Mouse (Mus musculus): ENCODE measurements around the gene Muc20. TPM values are rescaled to one million over a fixed set of nuclear protein-coding genes. Genes with fewer than 3 reads are reported as not detected.
A peak's percentile ranks its signal among the peaks of the same experiment; 100 is the strongest.

Gene Muc20
- polyA plus RNA-seq, 1 experiment, result not detected

DNA sequence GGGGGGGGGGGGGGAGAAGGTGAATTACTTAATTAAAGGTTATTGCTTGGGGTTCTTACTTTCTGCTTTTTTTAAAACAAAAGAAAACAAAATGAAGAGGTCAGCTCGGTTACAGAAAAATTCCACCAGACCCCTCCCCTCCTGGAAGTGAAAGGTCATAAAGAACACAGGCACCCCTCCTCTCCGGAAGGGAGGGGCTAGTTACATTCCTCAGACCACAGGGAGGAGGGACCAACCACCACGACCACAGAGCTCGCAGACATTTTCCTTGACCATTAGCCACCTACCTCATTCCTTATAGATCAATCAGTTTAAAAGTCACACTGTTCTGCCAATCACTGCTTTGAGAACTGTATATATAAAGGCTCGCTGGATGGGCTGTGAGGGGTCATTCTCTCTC, 6.7 kb upstream of the Muc20 start:
- peaks cover 10% of the 10 kb centered on the region for H3K9me3 ChIP-seq
- no peak for TF ChIP-seq FLI1 (IDR thresholded peaks at IDR 0.05; ENCODE audit: low read length)
- TF ChIP-seq GATA1 (IDR thresholded peaks at IDR 0.05; ENCODE audit: borderline replicate concordance, low read length), result no peak
- peaks cover 50% of the 10 kb centered on the region for H3K4me1 ChIP-seq
- peaks cover 23% of the 10 kb centered on the region for H3K27me3 ChIP-seq (replicated peaks)
- H3K4me3 ChIP-seq (replicated peaks), result no peak overlapping the region
- no peaks in the 10 kb centered on the region for H3K36me3 ChIP-seq (replicated peaks; ENCODE audit: low read length)

GRCm38 (mm10) chr16:32803252-32803853, 6.1 kb upstream of the Muc20 start:
- Histone ChIP-seq H3K4me3 (replicated peaks) (no peak overlapping the region), H3K9me3 (peaks cover 10% of the 10 kb centered on the region), H3K36me3 (replicated peaks; ENCODE audit: low read length) (no peaks in the 10 kb centered on the region), H3K27me3 (replicated peaks) (peaks cover 27% of the 10 kb centered on the region), H3K4me1 (peaks cover 55% of the 10 kb centered on the region)
- TF ChIP-seq GATA1 (IDR thresholded peaks at IDR 0.05; ENCODE audit: borderline replicate concordance, low read length), result no peak
- TF ChIP-seq FLI1 (IDR thresholded peaks at IDR 0.05; ENCODE audit: low read length), result no peak

DNA sequence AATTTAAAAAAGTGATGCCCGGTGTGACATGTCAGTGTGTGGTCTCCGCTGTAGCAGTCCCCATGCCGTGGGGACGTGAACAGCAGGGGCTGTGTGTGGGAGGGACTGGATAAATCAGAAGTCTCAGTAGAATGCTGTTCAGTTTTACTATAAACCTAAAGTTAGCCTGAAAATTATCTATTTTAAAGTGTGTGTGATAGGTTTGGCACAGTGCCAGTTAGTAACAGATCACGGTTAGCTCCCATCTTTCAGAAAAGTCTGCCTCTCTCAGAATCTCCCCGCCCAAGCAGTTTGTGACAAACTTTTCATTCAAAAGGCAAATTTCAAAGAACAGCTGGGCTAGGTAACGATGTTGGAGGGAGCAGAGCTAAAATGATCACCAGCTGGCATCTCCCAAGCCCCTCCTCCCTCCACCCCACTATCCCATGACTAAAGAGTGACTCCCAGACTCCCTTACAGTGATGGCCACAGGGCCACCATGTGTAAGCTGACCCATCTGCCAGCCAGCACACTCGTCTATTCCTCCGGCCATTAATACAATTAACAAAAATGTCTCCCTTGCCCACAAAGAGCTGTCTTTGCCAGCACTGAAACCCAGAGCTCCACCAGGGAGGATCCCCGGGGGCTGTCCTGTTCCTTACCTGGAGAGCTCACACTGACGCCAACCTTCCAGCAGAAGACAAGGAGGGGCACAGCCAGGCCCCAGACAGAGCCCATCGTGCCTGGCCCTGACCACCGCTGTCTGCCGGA, 384 bp downstream of the Muc20 start:
- Histone ChIP-seq H3K9me3 (peaks cover 44% of the 10 kb centered on the region), H3K27me3 (replicated peaks) (peaks cover 57% of the 10 kb centered on the region), H3K4me3 (replicated peaks) (no peak overlapping the region), H3K36me3 (replicated peaks; ENCODE audit: low read length) (no peaks in the 10 kb centered on the region), H3K4me1 (peaks cover 60% of the 10 kb centered on the region)
- TF ChIP-seq FLI1 (IDR thresholded peaks at IDR 0.05; ENCODE audit: low read length), result no peak
- no peak for TF ChIP-seq GATA1 (IDR thresholded peaks at IDR 0.05; ENCODE audit: borderline replicate concordance, low read length)

DNA sequence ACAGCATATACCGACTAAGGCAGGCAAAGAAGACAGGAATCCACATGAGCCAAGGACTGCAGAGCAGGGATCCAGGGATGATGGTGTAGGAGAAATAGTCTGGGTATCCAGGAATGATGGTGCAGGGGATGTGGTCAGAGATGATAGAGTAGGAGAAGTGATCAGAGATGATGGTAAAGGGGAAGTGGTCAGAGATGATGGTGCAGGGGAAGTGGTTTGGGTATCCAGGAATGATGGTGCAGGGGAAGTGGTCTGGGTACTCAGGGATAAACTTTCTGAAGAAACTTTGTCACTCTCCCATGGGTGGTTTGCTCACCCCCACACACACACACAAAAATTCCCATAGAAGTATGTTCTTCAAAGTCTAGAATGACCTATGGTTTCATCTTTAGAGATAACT, 2.1 kb downstream of the Muc20 start:
- H3K9me3 ChIP-seq, result peaks cover 42% of the 10 kb centered on the region
- no peaks in the 10 kb centered on the region for H3K36me3 ChIP-seq (replicated peaks; ENCODE audit: low read length)
- TF ChIP-seq GATA1 (IDR thresholded peaks at IDR 0.05; ENCODE audit: borderline replicate concordance, low read length) (no peak), FLI1 (IDR thresholded peaks at IDR 0.05; ENCODE audit: low read length) (no peak)
- H3K4me1 ChIP-seq, result peaks cover 64% of the 10 kb centered on the region
- H3K4me3 ChIP-seq (replicated peaks), result peak overlapping the region; percentile 44
- H3K27me3 ChIP-seq (replicated peaks), result peaks cover 56% of the 10 kb centered on the region

GRCm38 (mm10) chr16:32790056-32790455, 7.2 kb downstream of the Muc20 start:
- Histone ChIP-seq H3K27me3 (replicated peaks) (peaks cover 49% of the 10 kb centered on the region), H3K4me1 (peaks cover 49% of the 10 kb centered on the region), H3K4me3 (replicated peaks) (no peak overlapping the region), H3K9me3 (peaks cover 44% of the 10 kb centered on the region), H3K36me3 (replicated peaks; ENCODE audit: low read length) (peaks cover 4% of the 10 kb centered on the region)
- TF ChIP-seq GATA1 (IDR thresholded peaks at IDR 0.05; ENCODE audit: borderline replicate concordance, low read length), result no peak
- TF ChIP-seq FLI1 (IDR thresholded peaks at IDR 0.05; ENCODE audit: low read length), result no peak

DNA sequence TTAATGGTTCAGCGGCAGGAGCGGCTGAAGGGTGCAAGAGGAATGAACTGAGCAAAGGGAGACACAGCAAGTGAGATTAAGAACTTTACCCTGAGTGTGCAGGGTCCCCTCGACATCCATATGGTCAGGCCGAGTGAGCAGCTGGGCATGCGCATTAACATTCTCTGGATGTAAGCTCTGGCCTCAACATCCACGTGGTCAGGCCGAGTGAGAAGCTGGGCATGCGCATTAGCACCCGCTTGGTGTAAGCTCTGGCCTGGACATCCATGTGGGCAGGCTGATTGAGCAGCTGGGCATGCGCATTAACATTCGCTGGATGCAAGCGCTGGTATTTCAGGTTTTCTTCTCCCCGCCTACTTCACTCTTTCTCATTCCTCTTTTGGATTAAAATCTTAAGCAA, 12.4 kb downstream of the Muc20 start:
- Histone ChIP-seq H3K4me1 (peaks cover 7% of the 10 kb centered on the region), H3K36me3 (replicated peaks; ENCODE audit: low read length) (peaks cover 4% of the 10 kb centered on the region), H3K4me3 (replicated peaks) (no peak overlapping the region), H3K27me3 (replicated peaks) (peaks cover 56% of the 10 kb centered on the region), H3K9me3 (peaks cover 24% of the 10 kb centered on the region)
- no peak for TF ChIP-seq GATA1 (IDR thresholded peaks at IDR 0.05; ENCODE audit: borderline replicate concordance, low read length)
- TF ChIP-seq FLI1 (IDR thresholded peaks at IDR 0.05; ENCODE audit: low read length), result no peak

DNA sequence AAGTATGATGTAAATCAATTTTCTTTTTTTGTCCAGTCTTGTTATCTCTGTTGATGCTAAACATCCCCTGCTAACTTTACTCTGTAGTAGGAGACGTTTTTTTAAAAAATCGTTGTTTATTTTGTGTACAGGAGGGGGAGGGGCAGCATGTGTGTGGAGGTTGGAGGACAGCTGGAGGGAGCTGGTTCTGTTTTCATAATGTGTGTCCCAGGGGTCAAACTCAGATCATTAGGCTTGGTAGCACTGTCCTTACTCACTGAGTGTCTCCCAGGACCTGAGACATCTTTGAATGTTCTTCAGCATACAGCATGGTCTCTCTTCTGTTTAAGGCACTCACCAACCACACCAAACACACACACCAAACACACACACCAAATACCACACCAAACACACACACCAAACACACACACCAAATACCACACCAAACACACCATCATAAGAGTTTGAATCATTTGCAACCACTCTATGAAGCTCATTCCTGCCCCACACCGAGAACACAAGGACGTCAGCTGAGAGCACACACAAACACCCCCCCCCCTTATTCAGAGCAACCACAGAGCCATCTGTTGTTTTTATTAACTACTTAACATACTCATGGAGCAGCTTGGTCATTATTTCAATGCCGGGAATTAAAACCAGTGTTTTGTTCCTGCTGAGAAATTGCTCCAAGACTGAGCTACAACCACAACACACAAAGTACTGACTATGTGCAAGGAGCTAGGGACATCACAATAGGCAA, 13.7 kb downstream of the Muc20 start:
- TF ChIP-seq FLI1 (IDR thresholded peaks at IDR 0.05; ENCODE audit: low read length) (no peak), GATA1 (IDR thresholded peaks at IDR 0.05; ENCODE audit: borderline replicate concordance, low read length) (no peak)

DNA sequence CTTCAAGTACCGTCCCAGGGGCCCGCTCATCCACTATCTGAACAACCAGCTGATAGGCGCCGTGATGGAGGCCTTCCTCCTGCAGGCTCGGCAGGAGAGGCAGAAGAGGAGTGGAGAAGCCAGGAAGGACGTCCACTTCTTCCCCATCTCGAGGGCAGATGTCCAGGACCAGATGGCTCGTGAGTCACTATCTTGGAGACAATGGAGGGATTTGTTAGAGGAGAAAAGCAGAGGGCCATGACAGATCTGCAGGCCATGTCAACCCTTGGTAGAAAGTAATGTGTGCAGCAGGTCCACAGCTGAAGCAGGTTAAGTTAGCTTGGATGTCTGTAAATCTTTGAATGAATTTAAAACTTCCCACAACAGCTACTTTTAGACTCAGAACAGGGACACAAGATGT, 18.3 kb downstream of the Muc20 start:
- TF ChIP-seq GATA1 (IDR thresholded peaks at IDR 0.05; ENCODE audit: borderline replicate concordance, low read length), result no peak
- TF ChIP-seq FLI1 (IDR thresholded peaks at IDR 0.05; ENCODE audit: low read length), result no peak
- H3K4me3 ChIP-seq (replicated peaks), result no peak overlapping the region
- H3K36me3 ChIP-seq (replicated peaks; ENCODE audit: low read length), result no peaks in the 10 kb centered on the region
- peaks cover 84% of the 10 kb centered on the region for H3K27me3 ChIP-seq (replicated peaks)
- no peaks in the 10 kb centered on the region for H3K9me3 ChIP-seq
- H3K4me1 ChIP-seq, result peaks cover 4% of the 10 kb centered on the region; the same call in 1 of the 2 replicates

More for the DNA sequence above, 13.7 kb downstream of the Muc20 start:
- Histone ChIP-seq H3K27me3 (replicated peaks) (peaks cover 68% of the 10 kb centered on the region), H3K36me3 (replicated peaks; ENCODE audit: low read length) (peaks cover 3% of the 10 kb centered on the region), H3K4me1 (no peaks in the 10 kb centered on the region), H3K4me3 (replicated peaks) (no peak overlapping the region), H3K9me3 (peaks cover 17% of the 10 kb centered on the region)

DNA sequence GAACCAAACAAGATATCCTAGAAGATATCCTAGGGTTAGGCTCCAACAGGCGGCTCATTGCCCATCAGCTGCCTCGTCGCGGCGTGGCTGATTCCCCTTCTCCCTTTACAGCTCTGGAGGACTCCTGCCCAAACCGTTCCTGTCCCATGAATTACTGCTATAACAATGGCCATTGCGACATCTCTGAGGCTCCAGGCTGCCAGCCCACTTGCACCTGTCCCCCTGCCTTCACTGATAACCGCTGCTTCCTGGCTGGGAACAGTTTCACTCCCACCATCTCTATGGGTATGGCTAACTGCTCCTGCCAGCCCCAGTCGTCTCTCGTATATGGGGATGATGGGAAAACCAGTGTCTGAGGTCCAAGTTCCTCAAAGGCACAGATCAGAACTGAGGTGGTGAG, 20.6 kb downstream of the Muc20 start:
- TF ChIP-seq FLI1 (IDR thresholded peaks at IDR 0.05; ENCODE audit: low read length) (no peak), GATA1 (IDR thresholded peaks at IDR 0.05; ENCODE audit: borderline replicate concordance, low read length) (no peak)
- Histone ChIP-seq H3K36me3 (replicated peaks; ENCODE audit: low read length) (no peaks in the 10 kb centered on the region), H3K9me3 (no peaks in the 10 kb centered on the region), H3K4me1 (peaks cover 4% of the 10 kb centered on the region; the same call in 1 of the 2 replicates), H3K4me3 (replicated peaks) (no peak overlapping the region), H3K27me3 (replicated peaks) (peaks cover 82% of the 10 kb centered on the region)

DNA sequence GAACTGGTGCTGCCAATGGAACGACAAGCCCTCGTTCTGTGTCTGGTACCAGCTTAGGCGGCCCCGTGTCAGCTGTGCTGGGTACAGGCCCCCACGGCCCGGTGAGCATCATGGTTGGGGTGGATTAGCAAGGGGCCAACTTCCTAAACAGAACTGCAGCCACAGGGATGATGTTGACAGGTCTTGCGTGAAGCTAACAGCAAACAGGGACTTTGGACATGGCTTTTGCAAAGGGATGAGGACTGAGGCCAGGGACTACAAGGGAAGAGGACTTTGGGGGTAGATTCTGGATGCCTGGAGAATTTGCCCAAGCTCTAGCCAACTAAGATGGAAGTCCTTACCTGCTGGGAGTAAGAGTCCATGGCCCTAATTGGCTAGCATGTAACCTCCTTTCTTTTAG, 30.3 kb downstream of the Muc20 start:
- no peak for TF ChIP-seq FLI1 (IDR thresholded peaks at IDR 0.05; ENCODE audit: low read length)
- no peak for TF ChIP-seq GATA1 (IDR thresholded peaks at IDR 0.05; ENCODE audit: borderline replicate concordance, low read length)
- H3K36me3 ChIP-seq (replicated peaks; ENCODE audit: low read length), result no peaks in the 10 kb centered on the region
- H3K4me1 ChIP-seq, result no peaks in the 10 kb centered on the region
- peaks cover 85% of the 10 kb centered on the region for H3K27me3 ChIP-seq (replicated peaks)
- H3K4me3 ChIP-seq (replicated peaks), result no peak overlapping the region
- peaks cover 23% of the 10 kb centered on the region for H3K9me3 ChIP-seq

All from megakaryocyte, embryonic 14.5 days (primary cell).